Mouse (Mus musculus) adrenal gland, adult (tissue): ENCODE measurements around the gene Psme4.
"Not testable (repeated sequence)": the region's sequence is repeated elsewhere in the genome, so short reads cannot be mapped to it uniquely, and the experiment has no call there.

Source experiments
- DNase-seq, 2 experiments: peaks; one replicate each; pipeline ENCODE4 v3.0.0; 2022 to 2023; ENCODE audit warnings: low spot score in 1 of 2; ENCODE audit not compliant: inconsistent age in 2 of 2

Gene Psme4

GRCm38 (mm10) chr11:30771267-30771903, at the start of gene Psme4:
TSS of gene Psme4 (plus strand) at chr11:30771726.
- peak; percentile 96 to 98 for DNase-seq

- no peak for DNase-seq
Observed at GRCm38 (mm10) chr11:30723438-30723837, 48.1 kb upstream of the Psme4 start.

GRCm38 (mm10) chr11:30730721-30731120, 40.8 kb upstream of the Psme4 start:
- DNase-seq = no peak

- no peak for DNase-seq
Observed at GRCm38 (mm10) chr11:30733376-30733775, 38.1 kb upstream of the Psme4 start.

GRCm38 (mm10) chr11:30743991-30744390, 27.5 kb upstream of the Psme4 start:
- DNase-seq = no peak

GRCm38 (mm10) chr11:30748938-30749337, 22.6 kb upstream of the Psme4 start:
- DNase-seq = no peak

- DNase-seq = no peak
Observed at GRCm38 (mm10) chr11:30749587-30749986, 21.9 kb upstream of the Psme4 start.

- DNase-seq = no peak
Observed at GRCm38 (mm10) chr11:30750039-30750823, 21.3 kb upstream of the Psme4 start.

GRCm38 (mm10) chr11:30752956-30753355, 18.6 kb upstream of the Psme4 start:
- no peak for DNase-seq

- DNase-seq = not testable (repeated sequence)
Observed at GRCm38 (mm10) chr11:30754486-30754854, 17.1 kb upstream of the Psme4 start.

- DNase-seq = peak; percentile 19 to 60
Observed at GRCm38 (mm10) chr11:30754855-30755530, 16.5 kb upstream of the Psme4 start.

GRCm38 (mm10) chr11:30761381-30761780, 10.1 kb upstream of the Psme4 start:
- no peak for DNase-seq

GRCm38 (mm10) chr11:30761891-30762290, 9.6 kb upstream of the Psme4 start:
- DNase-seq = no peak

- DNase-seq = no peak
Observed at GRCm38 (mm10) chr11:30765076-30765475, 6.5 kb upstream of the Psme4 start.

GRCm38 (mm10) chr11:30770817-30771216, 709 bp upstream of the Psme4 start:
- DNase-seq = no peak

GRCm38 (mm10) chr11:30771904-30772581, 517 bp downstream of the Psme4 start:
- DNase-seq = peak; percentile 73 to 90

GRCm38 (mm10) chr11:30772777-30773417, 1.4 kb downstream of the Psme4 start:
- peak in 1 of 2 experiments; percentile 70 for DNase-seq

GRCm38 (mm10) chr11:30774638-30775037, 3.1 kb downstream of the Psme4 start:
- DNase-seq = no peak

- DNase-seq = no peak
Observed at GRCm38 (mm10) chr11:30777498-30777897, 6.0 kb downstream of the Psme4 start.

- DNase-seq = no peak
Observed at GRCm38 (mm10) chr11:30780893-30781292, 9.4 kb downstream of the Psme4 start.

GRCm38 (mm10) chr11:30781612-30782011, 10.1 kb downstream of the Psme4 start:
- DNase-seq = no peak
